Mouse (Mus musculus) T-helper 2 cell (primary cell): Measurements from ENCODE around the gene BC034090.

ENCODE experiments used
- in situ Hi-C: fragments of 300-600 bp; cut with MboI, MseI; formaldehyde crosslinking; loops from one replicate; pipeline ENCODE4 v1.15.1; 2025; ENCODE audit warnings: high pct_unique_total_duplicates

BC034090 gene

GRCm38 (mm10) chr1:155216844-155217243 lies 27.4 kb downstream of the BC034090 start:
- in situ Hi-C loops = loop anchor here (5.0 kb wide), 1 partner anchor 190 kb away; no protein-coding TSS in a partner anchor

- in situ Hi-C loops = loop anchor here (5.0 kb wide), 1 partner anchor 189 kb away; no protein-coding TSS in a partner anchor
These were observed 27.9 kb downstream of the BC034090 start for GRCm38 (mm10) chr1:155216313-155216712.

- in situ Hi-C loops = loop anchor here (5.0 kb wide), 1 partner anchor 188 kb away; no protein-coding TSS in a partner anchor
These were observed 29.0 kb downstream of the BC034090 start for GRCm38 (mm10) chr1:155215066-155215764.

GRCm38 (mm10) chr1:155213912-155214311 lies 30.3 kb downstream of the BC034090 start:
- in situ Hi-C loops = no loop called here

- in situ Hi-C loops = no loop called here
These were observed 31.1 kb downstream of the BC034090 start for GRCm38 (mm10) chr1:155212936-155213774.

GRCm38 (mm10) chr1:155212493-155212892 lies 31.8 kb downstream of the BC034090 start:
- in situ Hi-C loops = no loop called here

- in situ Hi-C loops = no loop called here
These were observed 32.2 kb downstream of the BC034090 start for GRCm38 (mm10) chr1:155212081-155212480.

- in situ Hi-C loops = no loop called here
These were observed 33.2 kb downstream of the BC034090 start for GRCm38 (mm10) chr1:155211017-155211416.

GRCm38 (mm10) chr1:155210011-155210763 lies 34.1 kb downstream of the BC034090 start:
- in situ Hi-C loops = no loop called here

GRCm38 (mm10) chr1:155207859-155208258 lies 36.4 kb downstream of the BC034090 start:
- in situ Hi-C loops = no loop called here

GRCm38 (mm10) chr1:155205822-155206660 lies 38.2 kb downstream of the BC034090 start:
- in situ Hi-C loops = no loop called here

- in situ Hi-C loops = no loop called here
These were observed 38.9 kb downstream of the BC034090 start for GRCm38 (mm10) chr1:155205311-155205710.

- in situ Hi-C loops = no loop called here
These were observed 39.6 kb downstream of the BC034090 start for GRCm38 (mm10) chr1:155204560-155205162.

GRCm38 (mm10) chr1:155203954-155204353 lies 40.3 kb downstream of the BC034090 start:
- in situ Hi-C loops = no loop called here

- in situ Hi-C loops = no loop called here
These were observed 41.1 kb downstream of the BC034090 start for GRCm38 (mm10) chr1:155203101-155203500.

- in situ Hi-C loops = no loop called here
These were observed 41.8 kb downstream of the BC034090 start for GRCm38 (mm10) chr1:155202472-155202871.

GRCm38 (mm10) chr1:155201914-155202313 lies 42.3 kb downstream of the BC034090 start:
- in situ Hi-C loops = no loop called here

GRCm38 (mm10) chr1:155201373-155201879 lies 42.8 kb downstream of the BC034090 start:
- in situ Hi-C loops = no loop called here

- in situ Hi-C loops = no loop called here
These were observed 43.3 kb downstream of the BC034090 start for GRCm38 (mm10) chr1:155200967-155201366.

- in situ Hi-C loops = no loop called here
These were observed 44.7 kb downstream of the BC034090 start for GRCm38 (mm10) chr1:155199522-155199921.
